Mouse (Mus musculus) liver, embryonic 14.5 days (tissue): Measurements from ENCODE around the gene Ldhd. TPM values are rescaled to one million over a fixed set of nuclear protein-coding genes. Genes with fewer than 3 reads are reported as not detected.

Experiments
- ATAC-seq: fragments of 200-750 bp; cut with Nextera tagmentation; 2 replicates; pipeline ENCODE4 v1.8.0; 2017; ENCODE audit warnings: moderate number of reproducible peaks, mild to moderate bottlenecking, moderate library complexity; ENCODE audit not compliant: insufficient read depth
- DNase-seq, 3 experiments: peaks; one replicate each; pipeline ENCODE4 v3.0.0-alpha.2; 2012 to 2013; ENCODE audit warnings: low read depth in 3 of 3, low spot score in 3 of 3
- H3K27ac ChIP-seq: fragments of 300-500 bp; sonication (generic); 2 replicates; pipeline ENCODE4 v1.5.1; 2014; ENCODE audit warnings: moderate library complexity, mild to moderate bottlenecking, control low read depth, inconsistent platforms
- H3K27me3 ChIP-seq: fragments of 300-500 bp; sonication (generic); 2 replicates; pipeline ENCODE4 v1.6.1; 2014; ENCODE audit warnings: mild to moderate bottlenecking, low read length, moderate library complexity; ENCODE audit not compliant: control insufficient read depth, insufficient read depth
- H3K36me3 ChIP-seq: fragments of 300-500 bp; sonication (generic); replicated peaks from 2 replicates; pipeline ENCODE4 v1.6.1; 2014; ENCODE audit warnings: low read depth; ENCODE audit not compliant: control insufficient read depth, insufficient read depth
- H3K4me1 ChIP-seq, 2 experiments: fragments of 200-500 bp in 1 of 2; fragments of 300-500 bp in 1 of 2; sonication (generic) in 1 of 2; replicated peaks; 2 replicates each; pipeline ENCODE4 v1.6.1; 2012 to 2014; ENCODE audit warnings: antibody characterized with exemption in 1 of 2, inconsistent platforms in 1 of 2, low read length in 1 of 2; ENCODE audit not compliant: control insufficient read depth in 2 of 2, insufficient read depth in 2 of 2
- H3K4me2 ChIP-seq: fragments of 300-500 bp; sonication (generic); 2 replicates; pipeline ENCODE4 v1.6.1; 2014; ENCODE audit warnings: low read depth, mild to moderate bottlenecking, control low read depth, moderate library complexity
- H3K4me3 ChIP-seq, 2 experiments: fragments of 200-500 bp in 1 of 2; fragments of 300-500 bp in 1 of 2; sonication (generic) in 1 of 2; 2 replicates each; pipeline ENCODE4 v1.5.1; 2012 to 2014; ENCODE audit warnings: low read depth in 2 of 2, low read length in 2 of 2, mild to moderate bottlenecking in 2 of 2, control low read depth in 1 of 2, inconsistent platforms in 1 of 2, moderate library complexity in 1 of 2; ENCODE audit not compliant: insufficient read depth in 1 of 2
- H3K9ac ChIP-seq: fragments of 300-500 bp; sonication (generic); replicated peaks from 2 replicates; pipeline ENCODE4 v1.6.1; 2014; ENCODE audit warnings: mild to moderate bottlenecking, control low read depth, moderate library complexity
- H3K9me3 ChIP-seq: fragments of 300-500 bp; sonication (generic); 2 replicates; pipeline ENCODE4 v1.6.1; 2016; ENCODE audit warnings: low read length, mixed read lengths; ENCODE audit not compliant: control insufficient read depth
- CTCF ChIP-seq: IDR thresholded peaks from 2 replicates; pipeline ENCODE4 v1.5.1; 2016; ENCODE audit warnings: antibody characterized with exemption, low read depth, control low read depth
- EP300 ChIP-seq: IDR thresholded peaks from 2 replicates; pipeline ENCODE4 v1.6.1; 2016; ENCODE audit warnings: antibody characterized with exemption, low read depth
- WGBS: fragments of 180-500 bp; shearing (Covaris S2); extraction: QIAGEN DNeasy Blood & Tissue Kit; methylation state at CpG from one replicate; pipeline ENCODE4 v1.1.7; 2014; ENCODE audit not compliant: insufficient replicate concordance; 5-methylcytosine and 5-hydroxymethylcytosine counted together
- polyA plus RNA-seq, 2 experiments: library from polyadenylated mRNA; depleted of rRNA in 1 of 2; stranded (reverse) in 1 of 2; unstranded in 1 of 2; fragments of >200 nt; fragmentation: Nextera tagmentation in 1 of 2; extraction: Ambion mirVana in 1 of 2; gene quantifications; 2 replicates each; pipeline versions ENCODE4 v1.2.1 to v1.2.3; 2012 to 2014

Gene Ldhd
- polyA plus RNA-seq, 2 experiments = 0.09 to 0.10 TPM

- TF ChIP-seq CTCF (no peak), EP300 (no peak)
- Histone ChIP-seq H3K4me1 (no peaks in the 10 kb centered on the region), H3K9ac (no peak overlapping the region), H3K36me3 (no peaks in the 10 kb centered on the region), H3K4me3 (no peak overlapping the region), H3K27ac (no peak overlapping the region), H3K4me2 (no peak overlapping the region), H3K9me3 (no peaks in the 10 kb centered on the region), H3K27me3 (no peaks in the 10 kb centered on the region)
- no peak for DNase-seq
- WGBS = 77% methylated on average over 7 of the region's 7 CpGs
- ATAC-seq = no peak
These were observed 22.8 kb downstream of the Ldhd start for GRCm38 (mm10) chr8:111607414-111607813.

- Histone ChIP-seq H3K27me3 (no peaks in the 10 kb centered on the region), H3K36me3 (no peaks in the 10 kb centered on the region), H3K9me3 (no peaks in the 10 kb centered on the region), H3K4me1 (no peaks in the 10 kb centered on the region), H3K27ac (no peak overlapping the region), H3K4me3 (no peak overlapping the region), H3K4me2 (no peak overlapping the region), H3K9ac (no peak overlapping the region)
- DNase-seq (no peak), ATAC-seq (no peak)
- WGBS = 83% methylated on average over 9 of the region's 9 CpGs
- TF ChIP-seq CTCF (no peak), EP300 (no peak)
These were observed 23.2 kb downstream of the Ldhd start for GRCm38 (mm10) chr8:111606961-111607360.

- Histone ChIP-seq H3K36me3 (no peaks in the 10 kb centered on the region), H3K9me3 (no peaks in the 10 kb centered on the region), H3K4me3 (no peak overlapping the region), H3K27ac (no peak overlapping the region), H3K9ac (no peak overlapping the region), H3K4me1 (peaks cover 0 to 2% of the 10 kb centered on the region in 2 experiments; a peak in 2 of 4 replicates), H3K4me2 (no peak overlapping the region), H3K27me3 (no peaks in the 10 kb centered on the region)
- ATAC-seq = no peak
- 82% methylated on average over 2 of the region's 2 CpGs for WGBS
- TF ChIP-seq EP300 (no peak), CTCF (no peak)
- DNase-seq = no peak
These were observed 25.2 kb downstream of the Ldhd start for GRCm38 (mm10) chr8:111604986-111605385.

- DNase-seq (no peak), ATAC-seq (no peak)
- no peak overlapping the region for H3K27ac ChIP-seq
- no peak for TF ChIP-seq CTCF
- no peak for TF ChIP-seq EP300
- H3K4me1 ChIP-seq = peaks cover 3 to 15% of the 10 kb centered on the region in 2 experiments
- no peak overlapping the region for H3K4me3 ChIP-seq
- H3K36me3 ChIP-seq = no peaks in the 10 kb centered on the region
- WGBS = 93% methylated on average over 4 of the region's 4 CpGs
- H3K27me3 ChIP-seq = no peaks in the 10 kb centered on the region
- no peak overlapping the region for H3K4me2 ChIP-seq
- no peak overlapping the region for H3K9ac ChIP-seq
- H3K9me3 ChIP-seq = no peaks in the 10 kb centered on the region
These were observed 28.1 kb downstream of the Ldhd start for GRCm38 (mm10) chr8:111602050-111602449.

DNA sequence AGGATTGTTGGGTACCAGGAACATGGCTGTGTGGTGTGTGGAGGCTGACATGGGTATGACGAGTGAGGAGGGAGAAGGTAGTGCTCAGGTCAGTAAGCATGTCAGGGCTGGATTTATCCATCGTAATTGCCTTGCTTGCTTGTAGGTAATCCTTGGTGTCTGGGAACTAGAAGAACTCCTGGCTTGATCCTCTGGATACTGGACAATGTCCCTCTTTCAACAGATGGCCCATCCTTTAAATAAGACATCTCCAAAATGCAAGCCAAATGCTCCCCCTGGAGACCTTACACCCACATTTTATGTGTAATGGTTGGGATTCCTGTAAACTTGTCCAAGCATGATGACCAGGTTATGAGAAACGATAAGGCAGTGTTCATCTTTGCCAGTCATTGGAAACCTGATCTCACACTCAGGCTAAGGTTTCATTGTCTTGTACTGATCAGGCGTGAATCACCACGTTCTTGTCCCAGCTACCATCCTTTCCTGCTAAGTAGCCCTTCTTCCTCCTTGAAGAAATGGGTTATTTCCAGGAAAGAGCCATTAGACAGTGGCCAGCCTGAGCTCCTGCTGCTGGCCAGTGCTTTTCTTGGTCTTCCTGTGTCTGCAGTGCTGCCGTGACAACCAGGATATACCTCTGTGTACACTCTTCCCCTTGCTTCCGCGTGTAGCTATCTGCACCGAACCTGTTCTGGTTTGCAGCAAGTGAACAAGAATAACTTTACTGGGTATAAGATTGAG is 30.3 kb downstream of the Ldhd start:
- ATAC-seq (no peak), DNase-seq (no peak)
- Histone ChIP-seq H3K27me3 (no peaks in the 10 kb centered on the region), H3K9ac (no peak overlapping the region), H3K27ac (no peak overlapping the region), H3K36me3 (no peaks in the 10 kb centered on the region), H3K4me3 (no peak overlapping the region), H3K4me1 (peaks cover 17 to 34% of the 10 kb centered on the region in 2 experiments), H3K9me3 (no peaks in the 10 kb centered on the region), H3K4me2 (no peak overlapping the region)
- 45% methylated on average over 9 of the region's 9 CpGs for WGBS
- TF ChIP-seq CTCF = no peak
- no peak for TF ChIP-seq EP300
